Mouse (Mus musculus) Patski (cell line): ENCODE data around the gene Duox1. TPM values are rescaled to one million over a fixed set of nuclear protein-coding genes. Genes with fewer than 3 reads are reported as not detected.
"Not testable (repeated sequence)": the region's sequence is repeated elsewhere in the genome, so short reads cannot be mapped to it uniquely, and the experiment has no call there.

ENCODE experiments used
- ATAC-seq: fragments of 100-300 bp; one replicate; pipeline ENCODE4 v1.8.0; 2021
- CTCF ChIA-PET: fragments of 350-600 bp; sonication (Branson Sonifier 250); formaldehyde crosslinking; loops from one replicate; lab custom pipeline; 2022; ENCODE audit warnings: inconsistent platforms; lab: Charles Lee
- POLR2A ChIA-PET: fragments of 350-600 bp; sonication (Branson Sonifier 250); formaldehyde crosslinking; loops from one replicate; lab custom pipeline; 2022; ENCODE audit warnings: antibody characterized with exemption, inconsistent platforms; lab: Charles Lee
- DNase-seq: peaks from one replicate; pipeline ENCODE4 v3.0.0-alpha.2; 2011; ENCODE audit warnings: low read depth, low spot score
- H3K27me3 ChIP-seq: fragments of 371-371 bp; one replicate; pipeline ENCODE4 v1.5.1; 2021
- CTCF ChIP-seq: fragments of 100-300 bp; IDR thresholded peaks from one replicate; pipeline ENCODE4 v1.5.1; 2021
- in situ Hi-C: fragments of 300-500 bp; cut with MboI; formaldehyde crosslinking; loops from 3 replicates; pipeline ENCODE4 v1.11.1; 2018; ENCODE audit warnings: low pct_unique_long_range_greater_than_20kb, mixed read lengths
- polyA plus RNA-seq: library from polyadenylated mRNA; unstranded; gene quantifications from one replicate; pipeline ENCODE4 v1.2.3, GENCODE M21; 2021

Duox1 gene
- polyA plus RNA-seq, 1 experiment from 2014 or later = 0.04 TPM

DNA sequence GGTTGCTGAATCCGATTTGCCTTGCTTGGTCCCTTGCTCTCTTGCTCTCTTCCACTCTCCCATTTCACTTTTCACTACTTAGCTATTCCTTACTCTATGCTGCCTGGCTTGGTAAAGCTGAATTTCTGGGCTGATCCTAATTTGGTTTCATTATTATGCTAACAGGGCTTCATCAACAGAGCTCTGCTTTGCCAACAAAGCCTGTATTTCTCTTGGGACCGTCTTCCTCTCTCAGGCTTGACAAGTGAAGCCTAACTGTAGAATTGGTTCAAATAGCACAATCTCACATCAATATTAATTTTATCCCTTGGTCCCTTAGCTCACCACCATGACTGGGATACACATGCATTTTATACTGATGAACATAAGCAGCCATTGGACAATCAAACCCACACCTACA, 3.9 kb upstream of the Duox1 start:
- in situ Hi-C loops = loop anchor here (5.0 kb wide), 1 partner anchor 66 kb away; no protein-coding TSS in a partner anchor
- POLR2A ChIA-PET = no interaction called here
- no peak for DNase-seq
- no peak for TF ChIP-seq CTCF
- H3K27me3 ChIP-seq = no peaks in the 10 kb centered on the region
- CTCF ChIA-PET = interaction anchor here (1.0 to 1.3 kb wide), 3 partner anchors 8 to 67 kb away, joined by 3 to 6 read pairs (median 3); no protein-coding TSS in a partner anchor
- no peak for ATAC-seq

DNA sequence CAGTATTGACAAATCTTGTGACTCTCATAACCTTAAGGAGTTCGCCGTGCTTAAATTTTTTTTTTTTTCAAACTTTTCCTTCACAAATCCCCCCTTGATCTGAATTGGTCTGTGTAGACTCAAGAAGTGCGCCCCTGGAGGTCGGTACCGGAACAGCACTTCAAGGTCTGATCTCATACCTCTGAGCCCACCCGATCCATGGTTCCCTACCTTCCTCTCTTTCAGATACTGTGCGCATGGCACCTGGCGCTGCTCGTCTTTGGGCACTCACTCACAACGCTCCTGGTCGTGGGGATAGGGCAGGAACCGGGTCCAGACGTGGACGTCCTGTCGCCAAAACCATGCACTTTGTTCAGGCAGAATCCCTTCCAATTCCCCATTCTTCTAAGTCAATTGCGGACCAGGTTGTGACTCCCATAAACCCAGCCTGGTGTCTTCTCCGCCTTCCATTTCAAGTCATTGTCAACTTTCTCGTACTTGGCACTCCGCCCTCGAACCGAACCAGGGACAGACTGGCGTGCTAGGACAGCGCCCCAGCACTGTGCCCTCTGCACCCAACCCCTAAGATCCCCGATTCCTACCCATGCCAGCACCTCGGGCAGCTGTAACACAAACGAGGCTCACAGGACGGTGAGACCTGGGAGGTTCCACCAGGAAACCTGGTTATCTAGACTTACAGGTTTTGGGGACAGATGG, 2.6 kb upstream of the Duox1 start:
- in situ Hi-C loops = loop anchor here (5.0 kb wide), 1 partner anchor 64 kb away; no protein-coding TSS in a partner anchor
- ATAC-seq = no peak
- no peaks in the 10 kb centered on the region for H3K27me3 ChIP-seq
- peak; percentile 64 for TF ChIP-seq CTCF
- CTCF ChIA-PET = interaction anchor here (1.0 kb wide), 1 partner anchor 9 kb away, joined by 3 read pairs; no protein-coding TSS in a partner anchor
- DNase-seq = no peak
- POLR2A ChIA-PET = no interaction called here

DNA sequence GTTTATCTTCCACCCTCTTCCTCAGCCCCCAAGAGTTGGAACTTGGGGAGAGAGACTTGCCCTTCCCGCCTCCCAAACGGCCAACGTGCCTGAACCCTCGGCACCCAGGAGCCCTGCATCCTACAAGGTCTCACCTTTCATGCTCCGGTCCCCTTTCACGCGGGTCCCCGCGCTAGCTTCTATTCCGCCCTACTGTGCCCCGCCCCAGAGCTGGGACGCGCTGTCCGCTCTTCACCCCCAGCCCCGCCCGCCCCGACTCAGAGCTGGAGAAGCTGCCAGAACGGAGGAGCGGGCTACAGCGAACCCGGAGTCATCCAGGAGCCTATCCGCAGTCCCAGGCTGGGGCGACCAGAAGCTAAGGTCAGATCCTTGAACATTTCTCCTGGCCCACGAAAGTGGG, 1.9 kb upstream of the Duox1 start, which contains the start of gene Duoxa1:
Gene Duoxa1 (minus strand): TSS at position 195 of the 400 bp plus-strand sequence.
- TF ChIP-seq CTCF = no peak
- in situ Hi-C loops = loop anchor here (5.0 kb wide), 1 partner anchor 64 kb away; no protein-coding TSS in a partner anchor
- ChIA-PET CTCF (no interaction called here), POLR2A (no interaction called here)
- no peaks in the 10 kb centered on the region for H3K27me3 ChIP-seq
- ATAC-seq (no peak), DNase-seq (no peak)

DNA sequence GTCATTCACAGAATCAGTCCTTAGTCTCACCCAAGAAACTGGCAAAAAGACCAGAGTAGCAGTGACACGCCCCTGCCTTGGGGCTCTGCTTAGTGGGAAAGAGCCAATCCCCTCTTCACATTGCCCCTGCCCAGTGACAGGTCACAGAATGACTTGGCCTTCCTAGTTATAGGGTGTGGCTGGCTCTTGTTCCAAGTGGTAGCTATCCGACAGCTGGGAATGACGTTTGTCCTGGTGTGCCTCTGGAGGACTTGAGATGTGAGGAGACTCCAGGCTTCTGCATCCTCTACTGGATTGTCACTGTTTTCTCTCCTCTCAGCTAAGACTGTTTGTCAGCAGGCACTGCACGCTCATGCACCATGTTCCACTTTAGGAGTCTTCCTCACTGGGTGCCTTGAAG, 1.9 kb downstream of the Duox1 start:
- no peak for TF ChIP-seq CTCF
- DNase-seq (no peak), ATAC-seq (no peak)
- CTCF ChIA-PET = interaction anchor here (1.1 kb wide), 1 partner anchor 64 kb away, joined by 3 read pairs; no protein-coding TSS in a partner anchor
- no peaks in the 10 kb centered on the region for H3K27me3 ChIP-seq
- in situ Hi-C loops = no loop called here
- POLR2A ChIA-PET = interaction anchor here (0.6 kb wide), 1 partner anchor 218 kb away, joined by 4 read pairs; no protein-coding TSS in a partner anchor

DNA sequence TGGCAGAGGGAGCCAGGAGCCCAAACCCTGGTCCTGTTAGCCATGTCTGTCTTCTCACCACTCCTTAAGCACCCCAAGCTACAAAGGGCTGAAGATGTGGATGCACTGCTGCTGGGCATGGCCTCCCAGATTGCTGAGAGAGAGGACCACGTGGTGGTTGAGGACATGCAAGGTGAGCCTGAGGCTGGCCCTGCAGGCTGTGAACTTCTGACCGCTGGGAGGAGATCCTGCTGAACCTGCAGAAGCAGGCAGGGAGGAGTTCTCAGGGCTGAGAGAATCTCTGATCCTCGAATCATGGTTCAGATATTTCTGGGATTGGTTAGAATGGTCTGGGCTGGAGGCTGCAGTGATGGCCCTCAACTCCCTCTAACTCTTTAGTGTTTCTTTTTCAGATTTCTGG, 8.5 kb downstream of the Duox1 start:
- no peak for DNase-seq
- POLR2A ChIA-PET = no interaction called here
- in situ Hi-C loops = no loop called here
- no peak for ATAC-seq
- CTCF ChIA-PET = no interaction called here
- no peak for TF ChIP-seq CTCF
- H3K27me3 ChIP-seq = no peaks in the 10 kb centered on the region

DNA sequence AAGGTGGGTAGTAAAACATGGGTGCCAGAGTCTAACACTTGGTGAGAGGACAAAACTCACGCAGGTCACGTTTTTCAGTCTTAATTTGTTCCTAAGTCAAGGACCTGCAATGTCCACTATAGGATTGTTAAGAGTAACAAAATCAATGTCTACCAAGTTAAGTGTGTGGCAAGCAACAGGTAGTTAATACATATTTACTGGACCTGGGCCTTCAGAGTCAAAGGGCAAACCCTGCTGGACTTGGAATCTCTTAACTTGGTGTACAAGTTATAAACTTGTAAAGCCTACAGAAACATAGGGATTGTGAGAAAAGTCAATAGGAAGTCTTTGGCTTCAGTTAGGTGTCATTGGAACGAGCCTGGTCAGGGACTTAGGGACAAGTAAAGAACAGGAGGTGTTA, 9.1 kb downstream of the Duox1 start:
- ChIA-PET CTCF (no interaction called here), POLR2A (no interaction called here)
- TF ChIP-seq CTCF = no peak
- no peaks in the 10 kb centered on the region for H3K27me3 ChIP-seq
- ATAC-seq (no peak), DNase-seq (no peak)
- in situ Hi-C loops = no loop called here

DNA sequence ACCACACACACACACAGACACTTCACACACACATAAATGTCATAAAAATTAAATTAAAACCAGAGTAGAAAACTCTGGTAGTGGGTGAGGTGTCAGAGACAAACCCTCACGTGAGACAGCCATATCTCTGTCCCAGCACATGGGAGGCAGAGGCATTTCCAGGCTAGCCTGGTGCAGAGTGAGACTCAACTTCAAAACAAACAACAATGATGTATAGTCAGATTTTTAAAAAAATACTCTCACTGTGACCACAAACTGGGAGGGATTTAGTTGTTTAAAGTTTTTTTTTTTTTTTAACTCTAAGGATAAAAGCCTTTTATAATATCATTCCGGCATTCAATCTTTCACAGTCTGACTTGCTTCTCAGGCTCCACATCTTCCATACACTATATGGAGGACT, 9.9 kb downstream of the Duox1 start:
- no peaks in the 10 kb centered on the region for H3K27me3 ChIP-seq
- DNase-seq (no peak), ATAC-seq (no peak)
- in situ Hi-C loops = no loop called here
- no peak for TF ChIP-seq CTCF
- ChIA-PET POLR2A (interaction anchor here (0.7 kb wide), 1 partner anchor 74 kb away, joined by 4 read pairs; no protein-coding TSS in a partner anchor), CTCF (interaction anchor here (0.8 to 2.0 kb wide), 3 partner anchors 10 to 43 kb away, joined by 3 to 6 read pairs (median 3); partner anchors contain the start of gene Duox1)

DNA sequence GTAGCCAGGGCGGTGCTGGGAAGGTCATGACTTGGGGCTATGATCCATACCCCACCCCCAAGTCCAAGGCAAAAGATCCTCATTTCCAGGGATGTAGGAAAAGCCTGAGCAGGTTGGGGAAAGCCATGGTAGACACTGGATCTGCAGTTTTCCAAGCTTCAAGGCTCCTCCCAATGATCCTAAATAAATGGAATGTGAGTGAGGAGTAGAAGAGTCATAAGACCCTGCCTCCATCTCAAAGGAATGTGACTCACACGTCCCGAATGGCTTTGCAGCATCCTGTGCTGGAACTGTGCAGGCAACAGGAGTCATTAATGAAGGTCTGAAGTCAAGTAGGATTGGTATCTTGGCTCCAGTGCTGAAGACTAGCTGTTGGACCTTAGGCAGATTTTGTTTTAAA, 12.5 kb downstream of the Duox1 start:
- in situ Hi-C loops = no loop called here
- no peak for TF ChIP-seq CTCF
- no peak for DNase-seq
- CTCF ChIA-PET = interaction anchor here (0.7 to 2.2 kb wide), 3 partner anchors 12 to 25 kb away, joined by 3 to 7 read pairs (median 4); no protein-coding TSS in a partner anchor
- no peaks in the 10 kb centered on the region for H3K27me3 ChIP-seq
- POLR2A ChIA-PET = interaction anchor here (0.8 kb wide), 1 partner anchor 12 kb away, joined by 3 read pairs; the partner anchor contains the start of gene Duox1
- ATAC-seq = peak; percentile 73

DNA sequence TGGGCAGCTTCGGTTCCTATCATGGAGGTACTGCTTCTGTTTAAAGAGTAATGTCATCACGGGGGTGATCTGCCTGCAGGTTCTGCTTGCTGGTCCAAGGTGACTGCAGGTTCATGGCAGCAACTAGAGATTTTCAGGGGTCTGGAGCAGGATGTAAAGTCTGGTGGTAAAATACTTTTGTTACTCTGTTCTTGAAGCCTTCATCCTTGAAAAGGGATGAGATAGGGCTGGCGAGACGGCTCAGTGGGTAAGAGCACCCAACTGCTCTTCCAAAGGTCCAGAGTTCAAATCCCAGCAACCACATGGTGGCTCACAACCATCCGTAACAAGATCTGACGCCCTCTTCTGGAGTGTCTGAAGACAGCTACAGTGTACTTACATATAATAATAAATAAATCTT, 14.8 kb downstream of the Duox1 start:
- in situ Hi-C loops, H3K27me3 ChIP-seq, ATAC-seq, DNase-seq, CTCF ChIA-PET, POLR2A ChIA-PET: not testable (repeated sequence)

DNA sequence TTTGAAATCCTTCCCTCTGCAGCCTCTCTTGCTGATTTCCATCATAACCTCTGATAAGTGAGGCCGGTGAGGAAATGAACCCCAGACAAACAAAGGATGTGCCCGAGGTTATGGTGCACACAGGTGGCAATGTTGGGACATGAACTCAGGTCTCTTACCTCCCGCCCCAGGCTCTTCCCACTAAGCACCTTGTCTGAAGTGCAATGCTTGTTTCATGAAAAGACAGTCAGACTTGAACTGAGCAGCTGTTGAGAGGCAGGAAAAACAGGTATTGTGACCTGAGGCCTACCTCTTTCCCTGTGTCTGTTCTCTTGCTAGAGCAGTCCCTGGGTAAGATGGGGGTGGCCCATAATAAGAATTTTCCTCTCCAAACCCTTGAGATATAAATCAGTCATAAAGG, 16.8 kb downstream of the Duox1 start:
- no peak for DNase-seq
- no peaks in the 10 kb centered on the region for H3K27me3 ChIP-seq
- no peak for ATAC-seq
- no peak for TF ChIP-seq CTCF
- ChIA-PET CTCF (no interaction called here), POLR2A (no interaction called here)
- in situ Hi-C loops = no loop called here

DNA sequence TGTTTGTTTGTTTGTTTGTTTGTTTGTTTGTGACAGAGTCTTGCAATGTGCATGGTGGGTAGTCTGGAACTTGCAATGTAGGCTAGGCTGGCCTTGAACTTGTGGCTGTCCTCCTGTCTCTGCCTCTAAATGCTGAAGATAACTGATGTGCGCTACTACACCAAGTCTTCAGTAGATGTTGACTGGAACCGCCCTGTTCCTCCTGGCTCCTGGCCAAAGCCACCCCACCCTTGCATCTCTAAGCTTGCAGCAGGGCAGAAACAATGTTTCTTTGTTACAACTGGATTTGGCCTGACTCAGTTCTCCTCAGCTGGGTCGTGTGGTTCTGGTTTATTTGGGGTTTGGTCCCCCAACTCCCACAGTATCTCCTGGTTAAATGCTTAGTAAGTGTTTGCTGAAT, 18.7 kb downstream of the Duox1 start:
- CTCF ChIA-PET = interaction anchor here (1.6 kb wide), 1 partner anchor 14 kb away, joined by 3 read pairs; no protein-coding TSS in a partner anchor
- H3K27me3 ChIP-seq = no peaks in the 10 kb centered on the region
- POLR2A ChIA-PET = no interaction called here
- in situ Hi-C loops = no loop called here
- no peak for DNase-seq
- no peak for ATAC-seq
- TF ChIP-seq CTCF = no peak
